Mouse (Mus musculus) telencephalon, adult 2 months (tissue): ENCODE results near the gene Osbpl3.

ENCODE experiments used
- DNase-seq: peaks from one replicate; pipeline ENCODE4 v3.0.0-alpha.2; 2011; ENCODE audit warnings: low read depth, low spot score

The Osbpl3 gene

DNA sequence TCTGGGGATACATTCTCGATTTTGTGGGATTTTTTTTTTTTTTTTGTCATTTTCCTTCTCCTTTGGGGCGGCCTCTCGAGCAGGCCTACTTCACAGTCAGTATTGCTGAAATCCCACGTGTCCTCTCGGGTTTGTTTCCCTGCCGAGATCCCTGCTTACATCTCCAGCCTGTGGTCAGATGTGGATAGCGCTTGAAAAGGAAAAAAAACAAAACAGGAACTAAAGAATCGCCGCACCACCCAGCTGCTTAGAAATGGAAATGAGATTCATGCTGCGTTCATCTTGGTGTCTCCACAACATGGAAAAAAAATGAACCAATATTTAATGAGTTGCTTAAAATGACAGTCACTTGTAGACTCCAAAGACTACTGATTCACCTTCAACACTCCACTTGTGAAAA, 160.9 kb downstream of the Osbpl3 start:
- DNase-seq = no peak

DNA sequence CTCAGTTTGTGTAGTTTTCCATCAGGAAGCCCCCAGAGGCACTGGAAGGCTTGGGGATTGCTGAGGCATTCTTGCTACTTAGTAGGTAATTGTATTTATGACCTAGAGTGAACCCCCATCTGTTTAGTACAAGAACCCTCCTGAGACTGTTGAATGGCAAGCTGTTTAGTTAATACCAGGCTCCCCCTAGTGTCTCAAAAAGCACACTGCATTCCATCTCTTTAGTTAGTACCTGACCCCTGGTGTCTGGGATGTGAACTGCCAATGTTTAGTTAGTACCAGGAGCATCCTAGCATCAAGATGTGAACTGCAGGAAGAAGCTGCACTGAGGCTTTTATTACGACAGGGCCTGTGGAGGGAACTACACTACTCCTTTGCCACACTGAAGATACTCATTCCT, 161.9 kb downstream of the Osbpl3 start:
- peak; percentile 82 for DNase-seq

DNA sequence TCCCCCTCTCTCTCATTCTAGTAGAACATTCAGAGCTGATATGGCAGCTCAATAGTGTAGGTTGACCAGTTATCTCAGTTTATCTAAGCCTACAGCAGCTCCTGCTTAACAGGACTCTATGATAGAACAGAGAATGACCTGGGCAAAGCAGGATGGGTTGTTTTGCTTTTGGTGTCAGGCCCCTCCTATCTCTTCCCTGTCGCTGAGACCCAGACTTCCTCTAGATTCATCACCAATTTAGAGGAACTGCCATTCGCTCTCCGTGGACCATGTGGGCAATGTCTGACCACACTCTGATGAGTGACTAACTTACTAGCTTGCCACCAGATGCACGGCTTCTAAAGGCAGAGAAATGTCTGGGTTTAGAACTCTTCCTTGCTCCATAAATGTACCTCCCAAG, 164.4 kb downstream of the Osbpl3 start:
- no peak for DNase-seq

DNA sequence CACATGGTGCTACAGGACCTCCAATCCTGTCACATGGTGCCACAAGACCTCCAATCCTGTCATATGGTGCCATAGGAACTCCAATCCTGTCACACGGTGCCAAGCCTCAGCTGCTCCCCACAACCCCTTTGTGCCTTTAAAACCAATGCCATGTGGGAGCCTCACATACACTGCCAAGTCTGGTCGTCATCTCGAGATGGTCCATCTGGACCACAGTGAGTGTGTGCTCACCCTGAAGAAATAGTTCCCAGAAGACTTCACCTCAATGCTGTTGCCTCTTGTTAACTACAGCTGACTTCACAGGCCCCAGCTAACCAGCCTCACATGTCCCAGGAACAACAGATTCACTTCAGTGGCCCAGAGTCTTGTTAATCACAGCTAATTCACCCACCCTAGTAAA, 169.1 kb downstream of the Osbpl3 start:
- no peak for DNase-seq

DNA sequence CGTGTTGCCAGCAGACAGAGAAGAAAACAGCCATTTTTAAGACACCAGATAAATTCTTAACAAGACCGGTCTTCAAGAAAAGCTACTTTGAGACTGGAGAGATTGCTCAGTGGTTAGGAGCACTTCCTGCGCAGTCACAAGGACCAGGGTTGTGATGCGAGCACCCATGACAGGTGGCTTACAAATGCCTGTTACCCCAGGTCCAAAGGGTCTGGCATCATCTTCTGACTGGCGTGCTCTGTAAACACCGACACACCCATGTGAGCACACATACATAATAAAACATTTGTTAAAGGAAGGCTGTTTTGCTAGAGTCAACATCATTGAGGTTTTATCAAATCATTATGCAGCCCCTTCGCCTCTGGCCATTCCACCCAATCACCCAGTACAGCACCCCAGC, 176.4 kb downstream of the Osbpl3 start:
- DNase-seq = no peak

DNA sequence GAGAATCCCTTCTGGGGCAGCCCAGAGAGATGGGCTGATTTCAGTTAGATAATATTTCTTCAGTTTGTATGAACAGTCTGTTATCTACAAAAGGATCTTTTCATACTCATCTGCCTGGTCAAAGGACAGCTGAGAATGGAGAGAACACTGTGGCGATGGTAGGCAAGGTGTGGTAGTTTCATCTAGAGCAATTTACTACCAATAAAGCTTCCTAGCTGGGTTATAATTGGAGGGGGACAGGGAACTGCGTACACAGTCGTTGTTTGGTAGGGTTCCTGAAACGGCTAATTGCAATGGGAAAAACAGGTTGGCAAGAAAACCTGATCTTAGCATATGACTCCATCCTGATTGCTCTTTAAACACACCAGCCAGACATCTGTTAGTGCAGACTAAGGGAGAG, 182.1 kb downstream of the Osbpl3 start:
- no peak for DNase-seq

DNA sequence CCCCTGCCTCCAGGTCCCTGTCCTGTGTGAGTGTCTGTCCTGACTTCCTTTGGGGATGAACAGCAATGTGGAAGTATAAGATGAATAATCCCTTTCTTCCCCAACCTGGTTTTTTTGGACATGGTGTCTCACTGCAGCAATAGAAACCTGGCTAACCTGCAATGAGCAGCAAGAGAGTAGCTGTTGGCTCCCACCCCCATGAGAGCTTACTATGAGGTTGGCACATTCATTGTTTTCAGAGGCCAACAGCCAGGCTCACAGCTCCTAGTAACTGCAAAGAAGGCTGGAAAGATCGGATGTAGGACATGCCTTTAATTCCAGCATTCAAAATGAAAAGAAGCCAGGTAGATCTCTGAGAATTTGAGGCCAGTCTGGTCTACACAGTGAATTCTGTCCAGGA, 182.6 kb downstream of the Osbpl3 start:
- no peak for DNase-seq

DNA sequence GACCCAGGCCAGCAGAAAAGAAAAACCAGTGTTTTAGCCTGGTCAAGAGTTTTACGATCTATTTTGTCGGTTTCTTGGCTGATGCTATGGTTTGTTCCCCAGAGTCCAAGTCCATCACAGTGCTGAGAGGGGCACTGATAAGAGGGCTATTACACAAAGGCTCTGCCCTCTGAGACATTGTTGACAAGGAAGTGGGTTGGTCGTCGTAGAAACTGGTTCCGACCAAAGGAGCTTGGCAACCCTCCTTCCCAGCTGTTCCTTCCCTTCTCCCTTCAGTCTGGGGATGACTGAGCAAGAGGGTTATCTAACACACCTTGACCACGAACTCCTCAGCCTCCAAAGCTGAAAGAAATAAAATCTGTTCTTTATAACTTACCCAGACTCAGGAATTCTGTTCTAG, 192.3 kb downstream of the Osbpl3 start, which contains the start of gene Gsdme:
Gsdme (minus strand) TSS at position 193 of the 400 bp plus-strand sequence.
- no peak for DNase-seq

DNA sequence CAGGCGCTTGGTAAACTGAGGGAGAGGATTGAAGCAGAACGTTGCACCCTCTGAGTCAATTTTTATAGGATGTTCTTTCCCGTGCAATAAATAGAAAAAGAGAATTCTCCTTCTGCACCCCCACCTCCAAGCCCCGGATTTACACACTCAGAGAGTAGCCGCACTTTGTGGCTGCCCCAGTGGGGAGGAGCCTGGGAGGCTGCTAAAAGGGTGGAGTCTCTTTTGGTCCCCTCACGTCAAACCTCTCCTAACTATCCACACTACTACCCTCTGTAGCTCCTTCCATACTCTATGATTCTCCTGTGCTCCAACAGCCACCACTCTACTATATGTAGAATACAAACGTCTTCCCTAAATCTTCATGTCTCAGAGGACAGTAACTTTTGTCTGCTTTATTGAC, 193.7 kb downstream of the Osbpl3 start:
- no peak for DNase-seq

DNA sequence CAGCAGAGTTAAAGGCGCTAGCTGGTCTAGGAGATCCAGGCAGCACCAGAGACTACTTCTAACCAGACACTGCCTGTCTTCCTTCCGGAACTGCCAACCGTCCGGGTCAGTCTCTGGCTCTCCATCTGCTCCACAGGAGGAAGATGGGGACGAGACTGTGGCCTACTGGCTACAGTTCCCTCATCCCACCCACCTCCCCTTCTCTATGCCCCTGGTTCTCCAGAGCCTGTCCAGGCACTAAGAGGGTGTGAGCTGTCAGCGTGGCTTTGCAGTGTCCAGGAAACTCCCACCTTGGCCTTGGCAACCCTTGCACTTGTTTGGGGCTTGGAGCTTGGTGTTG, 194.1 kb downstream of the Osbpl3 start:
- DNase-seq = no peak

DNA sequence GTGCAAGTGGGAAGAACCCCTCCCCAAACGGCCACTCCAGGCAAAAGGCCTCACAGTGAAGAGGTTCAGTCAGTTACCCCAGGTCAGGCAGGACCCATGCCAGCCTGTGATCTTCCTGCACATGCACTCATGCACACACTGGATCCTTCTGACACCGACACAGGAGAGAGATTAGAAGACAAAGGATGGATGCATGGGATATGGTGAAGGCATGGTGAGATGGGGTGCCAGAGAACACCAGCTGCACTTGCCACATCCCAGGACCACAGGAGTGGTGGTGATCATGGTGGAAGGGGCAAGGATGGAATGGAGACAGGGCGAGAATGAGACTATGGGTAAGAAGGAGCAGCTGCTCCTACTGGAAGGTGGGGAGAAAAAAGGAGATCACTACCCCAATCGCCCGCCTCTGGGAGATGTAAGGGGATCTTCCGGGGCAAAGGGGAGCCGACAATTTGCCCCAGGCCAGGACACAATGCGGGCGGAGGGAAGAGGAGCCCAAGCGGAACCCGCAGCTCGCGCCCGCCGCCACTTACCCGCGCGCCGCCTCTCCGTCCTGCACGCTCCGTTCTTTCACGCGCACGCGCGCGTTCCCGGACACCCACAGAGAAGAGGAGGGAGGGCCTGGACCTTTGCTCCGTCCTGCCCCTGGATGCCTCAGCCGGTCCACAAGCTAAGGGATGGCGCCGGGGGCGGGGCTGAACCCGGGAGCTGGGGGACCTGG, 194.6 kb downstream of the Osbpl3 start:
- DNase-seq = peak; percentile 60

DNA sequence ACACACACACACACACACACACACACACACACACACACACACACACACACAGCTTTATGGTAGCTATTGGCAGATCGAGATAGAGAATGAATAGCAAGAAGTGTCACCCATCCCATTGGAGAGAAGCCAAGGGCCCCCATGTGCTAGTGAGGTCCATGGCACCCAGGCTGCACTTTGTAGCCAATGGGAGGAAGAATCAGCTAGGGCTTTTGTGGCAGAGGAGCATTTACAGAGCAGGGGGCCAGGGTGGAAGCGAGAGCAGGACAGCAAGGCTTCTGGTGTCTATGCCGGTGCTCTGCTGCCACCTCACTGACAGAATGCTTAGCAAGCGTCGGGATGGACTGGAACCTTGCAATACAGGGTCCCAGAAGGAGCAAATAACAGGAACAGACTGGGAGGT, 200.6 kb downstream of the Osbpl3 start:
- DNase-seq = no peak

DNA sequence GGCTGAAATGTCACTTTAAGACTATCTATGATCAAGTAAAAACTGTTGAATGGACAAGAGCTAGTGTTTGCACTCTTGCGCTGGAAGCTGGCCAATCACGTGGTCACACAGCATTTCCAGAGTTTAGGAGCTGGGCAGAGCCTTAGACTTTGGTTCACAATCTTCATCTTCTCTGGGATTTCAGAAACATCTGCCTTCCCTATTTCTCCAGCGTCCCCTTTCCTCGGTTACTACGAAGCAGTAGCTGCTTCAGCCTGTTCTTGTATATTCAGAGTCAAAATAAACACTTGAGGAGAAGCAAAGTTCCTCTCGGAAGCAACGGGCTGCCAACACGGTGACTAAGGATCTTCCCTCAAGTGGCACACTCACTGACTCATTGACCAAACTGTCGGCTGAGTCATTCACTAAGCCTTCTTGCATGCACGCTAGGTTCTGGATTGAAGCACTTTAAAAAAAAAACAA, 201.2 kb downstream of the Osbpl3 start:
- DNase-seq = peak; percentile 80

DNA sequence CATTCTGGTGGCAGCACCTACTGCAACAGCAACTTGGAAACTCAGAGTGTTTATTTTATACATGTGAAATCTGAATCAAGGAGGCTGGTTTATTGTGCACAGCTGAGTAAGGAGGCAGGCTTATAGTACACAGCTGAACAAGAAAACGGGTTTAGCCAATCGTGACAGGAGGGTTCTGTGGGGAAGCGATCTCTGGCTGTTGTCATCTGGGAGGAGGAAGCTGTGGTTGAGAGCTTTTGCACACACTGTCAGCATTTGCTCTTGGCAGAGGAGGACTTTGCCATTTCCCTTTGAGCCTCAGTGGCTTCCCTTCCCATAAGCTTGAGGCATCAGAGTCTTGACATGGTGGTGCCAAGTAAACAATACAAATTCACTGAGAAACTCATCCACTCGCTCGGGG, 203.3 kb downstream of the Osbpl3 start:
- no peak for DNase-seq

DNA sequence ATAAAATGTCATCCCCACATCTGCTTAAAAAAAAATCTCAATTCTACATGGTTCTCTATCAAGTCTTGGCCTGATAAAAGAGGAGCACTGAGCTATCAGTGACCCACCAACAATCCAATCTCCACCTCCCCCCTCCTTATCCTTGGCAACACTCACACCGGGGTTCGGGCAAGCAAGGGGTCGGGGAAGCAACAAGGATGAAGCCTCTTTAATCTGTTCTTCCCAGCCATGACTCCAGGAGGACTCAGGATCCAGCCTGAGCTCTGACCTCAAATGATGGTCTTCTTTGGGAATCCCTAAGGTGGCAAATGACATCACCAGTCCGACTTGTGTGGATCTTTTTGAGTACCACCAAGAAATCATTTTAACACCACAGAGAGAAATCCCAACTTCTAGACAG, 208.2 kb downstream of the Osbpl3 start:
- DNase-seq = no peak

DNA sequence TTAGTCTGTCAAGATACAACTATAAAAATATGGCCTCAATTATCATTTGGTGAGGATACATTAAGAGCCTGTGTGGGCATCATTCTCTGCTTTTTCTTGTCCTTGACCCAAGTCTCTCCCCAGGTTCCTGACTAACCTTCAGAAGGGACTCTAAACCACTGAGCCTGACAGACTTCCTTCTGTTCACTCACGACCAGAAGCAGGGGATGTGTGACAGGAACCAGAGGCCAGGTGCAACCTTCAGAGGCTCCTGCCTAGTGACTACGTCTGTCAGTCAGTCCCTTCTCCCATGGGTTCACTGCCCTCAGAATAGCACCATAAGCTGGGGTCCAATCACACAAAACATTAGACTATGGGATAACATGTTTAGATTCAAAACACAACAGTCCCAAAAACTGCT, 208.6 kb downstream of the Osbpl3 start:
- DNase-seq = no peak

DNA sequence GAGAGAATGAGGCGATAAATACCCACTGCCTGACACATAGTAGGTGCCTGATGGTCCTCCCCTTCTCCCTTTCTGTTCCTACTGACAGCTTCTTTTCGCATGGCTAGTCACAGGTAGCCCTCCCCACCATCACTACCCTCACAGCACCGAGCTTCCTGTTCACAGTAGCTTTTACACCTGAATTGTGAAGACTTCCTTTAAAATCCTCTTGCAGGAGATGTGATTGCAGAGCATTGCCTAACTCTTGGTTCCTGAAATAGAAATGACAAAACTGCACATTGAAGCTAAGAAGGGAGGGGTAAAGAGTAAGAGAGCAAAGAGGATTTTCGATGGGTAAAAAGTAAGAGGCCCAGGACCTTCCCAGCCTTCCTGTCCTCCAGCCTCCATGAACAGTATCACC, 211.0 kb downstream of the Osbpl3 start:
- no peak for DNase-seq

DNA sequence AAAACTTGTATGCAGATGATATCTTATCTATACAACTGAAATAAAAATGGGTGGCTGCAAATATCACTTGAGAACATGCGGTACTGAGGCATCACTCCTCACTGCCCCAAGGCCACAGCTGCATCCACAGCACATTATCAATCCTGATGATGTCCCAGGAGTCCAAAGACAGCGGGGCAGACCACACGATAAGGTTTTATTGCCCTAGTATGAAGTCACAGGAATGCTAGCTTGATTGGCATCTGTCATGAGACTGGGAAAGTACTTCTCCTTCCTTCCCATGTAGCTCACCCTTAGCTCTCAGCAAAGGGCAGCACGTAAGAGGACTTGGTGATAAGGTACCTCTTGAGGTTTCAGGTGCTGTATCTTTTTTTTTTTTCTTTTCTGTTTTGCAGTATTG, 211.9 kb downstream of the Osbpl3 start:
- DNase-seq = no peak
